Mouse (Mus musculus) ovary, postnatal 10 days (tissue): ENCODE measurements around the gene Cyp2a12.
"Not testable (repeated sequence)": the region's sequence is repeated elsewhere in the genome, so short reads cannot be mapped to it uniquely, and the experiment has no call there.

Source experiments
- DNase-seq: peaks from one replicate; pipeline ENCODE4 v3.0.0; 2022; ENCODE audit warnings: low spot score

Gene Cyp2a12

DNA sequence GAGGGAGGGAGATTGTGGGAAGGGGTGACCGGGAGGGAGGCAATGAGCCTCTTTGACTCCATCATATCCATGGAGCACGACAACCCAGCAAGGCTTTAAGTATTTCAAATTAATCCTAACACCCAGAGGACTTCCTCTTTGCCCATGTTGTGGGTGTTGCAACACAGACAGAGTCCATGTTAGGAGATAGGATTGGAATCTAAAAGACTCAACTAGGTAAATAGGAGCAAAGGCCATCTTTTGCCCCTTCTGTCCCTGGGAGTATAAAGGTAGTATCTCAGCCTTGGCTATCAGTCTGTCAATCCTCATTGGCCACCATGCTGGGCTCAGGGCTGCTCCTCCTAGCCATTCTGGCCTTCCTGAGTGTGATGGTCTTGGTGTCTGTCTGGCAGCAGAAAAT is at the start of gene Cyp2a12:
TSS of gene Cyp2a12 (plus strand) at position 293 of the 400 bp plus-strand sequence.
- no peak for DNase-seq

DNA sequence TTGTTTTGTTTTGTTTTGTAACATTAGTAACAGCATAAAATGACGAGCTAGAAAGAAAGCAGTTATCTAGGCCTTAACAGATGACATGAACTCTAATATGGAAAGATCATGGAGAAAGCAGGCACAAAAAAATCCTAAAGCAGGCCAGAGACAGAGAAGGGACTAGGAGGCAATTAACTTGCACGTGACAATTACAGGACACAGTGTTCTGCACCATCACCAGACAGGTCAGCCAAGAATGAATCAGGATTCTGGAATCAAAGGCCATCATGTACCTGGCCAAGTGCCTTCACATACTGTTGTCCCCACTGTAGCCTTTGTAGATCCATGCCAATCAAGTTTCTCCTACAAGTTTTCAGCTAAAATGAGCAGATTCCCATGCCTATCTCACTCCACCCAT is 47.4 kb upstream of the Cyp2a12 start:
- DNase-seq: not testable (repeated sequence)

DNA sequence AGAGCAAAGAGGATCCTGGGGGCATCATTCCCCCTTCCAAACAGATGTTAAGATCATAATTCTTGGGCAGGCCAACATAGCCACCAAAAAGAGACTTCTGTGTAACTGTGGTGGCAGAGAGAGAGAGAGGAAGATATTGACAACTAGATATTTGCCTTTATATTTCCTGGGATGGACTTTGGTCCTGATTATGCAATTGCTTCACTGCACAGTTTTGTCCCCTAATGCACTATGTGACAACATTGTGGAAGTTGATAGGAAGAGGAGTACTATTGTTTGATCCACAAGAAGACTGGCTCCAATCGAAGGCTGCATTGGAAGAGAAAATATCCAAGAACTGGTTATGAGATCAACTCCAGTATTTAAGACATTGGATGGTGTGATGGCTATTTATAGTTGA is 46.9 kb upstream of the Cyp2a12 start:
- not testable (repeated sequence) for DNase-seq

DNA sequence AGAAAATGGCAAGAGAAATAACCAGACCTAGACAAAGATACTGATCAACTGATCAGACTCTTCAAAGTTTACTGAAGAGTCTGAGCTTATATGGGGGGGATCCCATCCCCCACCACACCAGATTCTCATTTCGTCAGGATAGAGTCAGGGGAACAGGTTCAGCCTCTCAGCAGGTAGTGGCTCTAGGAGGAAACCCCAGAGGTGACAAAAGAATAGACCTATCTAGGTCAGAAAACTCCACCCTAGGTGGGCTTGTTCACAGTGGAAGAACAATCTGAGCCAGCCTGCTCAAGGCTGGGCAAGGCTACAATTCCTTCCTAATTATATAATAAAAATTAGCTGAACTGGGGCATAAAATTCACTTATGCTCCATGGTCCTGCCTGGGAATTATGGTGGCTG is 46.3 kb upstream of the Cyp2a12 start:
- no peak for DNase-seq

DNA sequence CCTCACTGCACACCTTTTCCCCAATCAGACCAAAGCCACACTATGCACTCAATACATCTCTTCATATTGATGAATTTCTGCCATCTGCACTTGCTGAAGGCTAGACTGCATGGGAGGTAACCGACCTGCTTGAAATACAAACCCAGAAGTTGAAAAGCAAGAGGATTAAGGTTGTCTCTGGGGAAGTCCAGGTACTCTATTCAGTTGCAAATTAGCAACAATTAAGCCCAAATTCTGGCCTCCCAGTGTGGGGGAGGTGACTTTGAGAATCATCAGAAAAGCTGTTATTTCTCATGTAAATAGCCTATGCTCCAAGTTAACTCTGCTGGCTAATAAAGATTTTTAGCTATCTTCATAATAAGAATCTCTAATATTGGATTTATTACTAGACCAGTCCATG is 45.7 kb upstream of the Cyp2a12 start:
- DNase-seq: not testable (repeated sequence)

DNA sequence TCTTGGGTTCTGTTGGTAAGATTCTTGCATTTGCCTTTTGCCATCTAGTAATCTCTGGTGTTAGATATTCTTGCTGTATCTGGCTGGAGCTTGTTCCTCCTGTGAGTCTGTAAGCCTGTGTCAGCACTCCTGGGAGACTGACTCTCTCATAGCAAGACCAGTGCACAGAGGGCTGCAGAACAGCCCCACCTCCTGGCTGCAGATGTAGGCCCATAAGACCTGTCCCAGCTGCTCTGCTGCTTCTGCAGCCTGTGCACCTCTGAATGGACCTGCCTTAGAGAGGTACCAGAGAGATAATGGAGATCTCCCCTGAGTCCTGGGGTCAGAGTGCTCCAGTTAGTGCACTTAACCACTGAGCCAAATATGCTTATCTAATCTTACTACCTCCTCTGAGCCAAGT is 2.3 kb upstream of the Cyp2a12 start:
- not testable (repeated sequence) for DNase-seq

DNA sequence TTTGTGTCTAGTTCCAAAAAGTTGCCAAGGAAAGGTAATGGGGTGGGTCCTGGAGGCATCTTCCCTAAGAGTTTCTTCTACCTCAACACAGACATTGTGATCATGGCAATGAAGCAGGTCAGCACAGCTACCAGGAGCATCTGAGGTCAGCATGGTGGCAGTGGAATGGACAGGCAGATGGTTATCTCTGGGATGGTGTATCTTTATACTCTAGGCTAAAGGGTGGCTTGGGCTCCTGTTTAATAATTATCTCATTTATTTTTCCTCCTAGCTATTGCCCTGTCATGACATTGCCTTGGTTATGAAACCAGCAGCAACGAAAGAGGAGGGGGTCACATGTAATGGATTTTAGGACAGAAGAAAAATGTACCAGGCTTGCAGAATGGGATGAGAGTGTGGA is 20.0 kb downstream of the Cyp2a12 start:
- DNase-seq: not testable (repeated sequence)

DNA sequence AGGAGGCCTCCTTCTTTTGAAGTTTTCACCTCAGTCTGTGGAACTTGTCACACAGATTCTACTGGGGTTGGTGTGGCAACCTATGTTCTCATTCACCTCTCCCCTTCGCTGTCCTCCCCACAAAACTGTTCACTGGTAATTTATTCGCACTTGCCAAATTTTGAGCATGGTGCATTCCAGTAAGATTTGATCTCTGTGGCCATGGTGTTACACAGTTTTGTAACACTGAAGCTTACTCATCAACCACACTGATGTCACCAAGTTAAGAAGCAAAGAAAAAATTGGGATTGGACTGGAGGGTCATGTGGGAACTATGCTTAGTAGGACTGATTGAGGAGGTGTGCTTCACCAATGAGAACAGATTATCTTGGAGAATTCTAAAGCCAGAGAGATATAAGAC is 30.5 kb downstream of the Cyp2a12 start:
- not testable (repeated sequence) for DNase-seq

DNA sequence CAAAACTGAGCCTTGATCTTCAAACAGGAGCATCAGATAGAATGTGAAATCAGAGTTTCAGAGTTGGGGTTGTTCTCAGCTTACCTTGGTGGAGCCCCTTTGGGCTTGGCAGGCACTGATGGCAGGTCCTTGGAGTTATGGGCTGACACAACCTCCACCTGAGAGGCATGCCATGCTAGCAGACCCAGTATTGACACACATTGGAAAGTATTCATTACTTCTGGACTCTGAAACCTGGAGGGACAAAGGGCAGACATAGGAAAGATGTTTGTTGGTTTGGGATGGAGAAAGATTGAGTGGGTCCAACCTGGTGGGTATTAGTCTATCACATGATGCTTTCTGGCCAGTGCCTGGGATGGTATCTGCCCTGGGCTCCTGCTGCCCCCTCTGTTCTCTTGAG is 31.0 kb downstream of the Cyp2a12 start:
- DNase-seq: not testable (repeated sequence)

DNA sequence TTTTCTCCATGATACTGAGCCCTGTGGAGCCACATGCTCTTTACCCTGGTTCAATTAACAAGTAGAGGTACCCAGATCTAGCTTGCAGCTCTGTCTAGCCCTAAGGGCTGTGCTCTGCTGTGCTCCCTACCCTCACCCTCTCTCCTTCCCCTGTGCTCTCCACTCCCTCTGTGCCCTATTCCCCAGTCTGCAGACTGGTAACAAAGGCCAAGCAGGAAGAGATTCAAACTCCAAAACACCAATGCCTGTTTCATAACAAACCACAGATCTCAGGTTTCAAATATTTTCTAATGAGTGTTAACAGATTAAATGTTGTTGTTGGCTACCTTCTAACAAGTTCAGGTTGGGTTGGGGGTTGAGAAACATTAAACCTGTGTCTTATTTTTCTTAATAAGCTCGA is 49.8 kb downstream of the Cyp2a12 start:
- no peak for DNase-seq

DNA sequence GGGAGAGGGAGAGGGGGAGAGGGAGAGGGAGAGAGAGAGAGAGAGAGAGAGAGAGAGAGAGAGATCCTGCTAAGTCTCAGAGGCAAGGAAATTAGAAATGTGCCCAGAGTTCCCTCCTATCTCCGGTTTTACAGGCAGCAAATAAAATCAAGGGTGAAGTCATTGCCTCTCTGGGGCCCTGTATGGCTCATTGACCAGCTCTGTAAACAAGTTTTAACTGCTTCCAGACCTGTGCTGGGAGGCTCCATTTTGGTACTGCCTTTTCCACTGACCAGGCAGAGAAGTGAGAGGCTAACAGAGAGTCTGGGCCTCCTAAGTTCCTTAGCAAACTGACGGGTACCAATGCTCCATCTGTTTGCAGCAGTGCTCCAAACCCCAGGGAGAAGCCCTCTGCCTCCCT is 52.7 kb downstream of the Cyp2a12 start:
- no peak for DNase-seq
